Mouse (Mus musculus) liver, embryonic 15.5 days (tissue): ENCODE measurements around the gene Ptprk. TPM values are rescaled to one million over a fixed set of nuclear protein-coding genes. Genes with fewer than 3 reads are reported as not detected.

Experiments used
- ATAC-seq: fragments of 200-750 bp; cut with Nextera tagmentation; 2 replicates; pipeline ENCODE4 v1.8.0; 2017; ENCODE audit warnings: moderate number of reproducible peaks, mild to moderate bottlenecking, moderate library complexity; ENCODE audit not compliant: insufficient read depth
- H3K27ac ChIP-seq: fragments of 300-500 bp; sonication (generic); replicated peaks from 2 replicates; pipeline ENCODE4 v1.5.1; 2015; ENCODE audit warnings: mild to moderate bottlenecking, inconsistent platforms
- H3K27me3 ChIP-seq: fragments of 300-500 bp; sonication (generic); 2 replicates; pipeline ENCODE4 v1.6.1; 2015; ENCODE audit warnings: mild to moderate bottlenecking, inconsistent platforms
- H3K36me3 ChIP-seq: fragments of 300-500 bp; sonication (generic); replicated peaks from 2 replicates; pipeline ENCODE4 v1.6.1; 2015; ENCODE audit warnings: moderate library complexity, mild to moderate bottlenecking, inconsistent platforms
- H3K4me1 ChIP-seq: fragments of 300-500 bp; sonication (generic); replicated peaks from 2 replicates; pipeline ENCODE4 v1.6.1; 2015; ENCODE audit warnings: inconsistent platforms
- H3K4me2 ChIP-seq: fragments of 300-500 bp; sonication (generic); 2 replicates; pipeline ENCODE4 v1.6.1; 2015; ENCODE audit warnings: moderate library complexity, mild to moderate bottlenecking, inconsistent platforms
- H3K4me3 ChIP-seq: fragments of 300-500 bp; sonication (generic); replicated peaks from 2 replicates; pipeline ENCODE4 v1.5.1; 2015; ENCODE audit warnings: mild to moderate bottlenecking, inconsistent platforms
- H3K9ac ChIP-seq: fragments of 300-500 bp; sonication (generic); 2 replicates; pipeline ENCODE4 v1.6.1; 2015; ENCODE audit warnings: moderate library complexity, mild to moderate bottlenecking, inconsistent platforms
- H3K9me3 ChIP-seq: fragments of 300-500 bp; sonication (generic); replicated peaks from 2 replicates; pipeline ENCODE4 v1.6.1; 2016; ENCODE audit warnings: inconsistent platforms
- WGBS: fragments of 180-500 bp; shearing (Covaris S2); methylation state at CpG from one replicate; pipeline ENCODE4 v1.1.7; 2015; ENCODE audit warnings: mixed read lengths; ENCODE audit not compliant: insufficient replicate concordance; 5-methylcytosine and 5-hydroxymethylcytosine counted together
- polyA plus RNA-seq: library from polyadenylated mRNA; unstranded; fragments of >200 nt; fragmentation: Nextera tagmentation; extraction: Ambion mirVana; gene quantifications from 2 replicates; pipeline ENCODE4 v1.2.1, GENCODE M21; 2015

The Ptprk gene
- polyA plus RNA-seq, 1 experiment from 2014 or later = 5.4 TPM

DNA sequence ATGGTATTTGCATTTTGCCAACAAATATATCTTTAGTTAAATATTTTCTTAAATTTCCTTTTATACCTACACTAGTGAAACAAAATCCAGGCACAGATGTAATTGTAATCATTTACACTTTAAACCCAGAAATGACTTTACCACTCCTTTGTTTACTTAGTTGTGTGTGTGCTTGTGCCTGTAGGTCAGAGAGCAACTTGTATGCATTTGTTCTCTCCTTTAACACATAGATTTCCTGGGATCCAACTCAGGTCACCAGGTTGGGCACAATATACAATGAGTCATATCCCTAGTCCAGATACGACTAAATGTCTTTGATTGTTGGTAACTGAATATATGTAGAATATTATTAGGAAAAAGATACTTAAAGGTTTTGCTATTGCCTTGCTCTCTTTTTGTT, 153.6 kb downstream of the Ptprk start:
- Histone ChIP-seq H3K36me3 (no peaks in the 10 kb centered on the region), H3K4me1 (no peaks in the 10 kb centered on the region), H3K4me3 (no peak overlapping the region), H3K27me3 (no peaks in the 10 kb centered on the region), H3K9ac (no peak overlapping the region), H3K9me3 (no peaks in the 10 kb centered on the region), H3K4me2 (no peak overlapping the region), H3K27ac (no peak overlapping the region)
- ATAC-seq = 0 out of 2 replicates have a peak, but pooled peaks have one; percentile 34
- 64% methylated on average over 1 of the region's 1 CpGs for WGBS

DNA sequence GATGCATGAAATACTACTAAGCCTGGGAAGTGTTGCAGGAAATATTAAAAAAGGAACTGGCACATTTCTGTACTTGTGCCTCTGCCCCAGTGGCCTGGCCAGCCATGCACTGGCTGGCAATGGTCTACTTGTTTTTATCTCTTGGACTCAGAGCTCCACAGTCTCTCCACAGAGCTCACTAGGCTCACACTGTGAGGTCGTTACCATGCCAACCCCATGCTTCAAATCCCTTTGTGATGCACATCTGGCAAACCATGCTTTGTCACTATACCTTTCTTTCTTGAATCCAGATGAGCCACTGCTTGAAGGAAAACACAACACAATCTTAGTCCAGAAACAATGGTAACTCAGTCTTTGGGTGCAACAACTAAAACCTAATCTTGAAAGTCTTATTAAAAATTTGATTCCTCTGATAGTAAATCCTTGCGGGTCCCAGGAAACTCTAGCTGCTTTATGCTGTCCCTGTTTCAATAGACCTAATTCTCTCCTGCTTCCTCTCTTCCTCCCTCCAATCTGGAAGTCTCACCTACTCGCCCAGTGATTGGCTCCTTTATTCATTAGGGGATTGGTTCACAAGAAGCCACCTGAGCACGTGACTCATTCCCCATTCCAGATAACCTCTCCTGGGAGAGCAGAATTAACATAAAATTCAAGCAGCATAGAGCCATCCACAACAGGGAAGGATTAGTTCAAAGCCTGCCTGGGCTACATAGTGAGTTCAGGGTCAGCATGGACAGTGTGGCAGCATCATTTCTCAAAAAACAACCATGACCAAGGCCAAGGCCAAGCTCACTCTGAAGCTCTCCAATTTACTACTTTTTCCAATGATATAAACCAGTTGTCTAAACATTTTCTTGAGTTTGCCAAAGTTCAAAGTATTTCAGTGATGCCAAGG, 157.9 kb downstream of the Ptprk start:
- no peak overlapping the region for H3K4me2 ChIP-seq
- ATAC-seq = no peak
- no peak overlapping the region for H3K9ac ChIP-seq
- H3K36me3 ChIP-seq = no peaks in the 10 kb centered on the region
- H3K9me3 ChIP-seq = no peaks in the 10 kb centered on the region
- H3K4me1 ChIP-seq = no peaks in the 10 kb centered on the region
- 52% methylated on average over 4 of the region's 4 CpGs for WGBS
- no peak overlapping the region for H3K27ac ChIP-seq
- H3K4me3 ChIP-seq = no peak overlapping the region
- no peaks in the 10 kb centered on the region for H3K27me3 ChIP-seq

DNA sequence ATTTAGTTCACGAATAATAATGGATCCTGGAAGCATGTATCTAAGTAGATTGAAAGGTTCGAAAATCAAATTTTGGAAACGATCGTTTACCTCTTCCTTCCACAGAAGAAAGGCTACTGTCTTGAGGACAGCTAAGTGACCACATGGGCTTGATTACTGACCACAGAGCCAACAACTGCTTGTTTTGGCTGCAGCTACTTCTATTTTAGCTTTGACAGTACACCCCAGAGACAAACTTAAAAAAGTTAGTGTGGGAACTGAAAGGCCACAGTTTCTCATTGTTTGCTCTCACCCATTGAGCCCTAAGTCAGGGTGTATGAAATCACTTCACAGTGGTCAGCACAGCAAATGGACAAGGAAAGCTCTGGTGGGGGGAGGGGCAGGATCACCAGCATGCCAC, 174.4 kb downstream of the Ptprk start:
- H3K4me2 ChIP-seq = no peak overlapping the region
- H3K27me3 ChIP-seq = no peaks in the 10 kb centered on the region
- ATAC-seq = no peak
- H3K4me3 ChIP-seq = no peak overlapping the region
- H3K27ac ChIP-seq = no peak overlapping the region
- no peaks in the 10 kb centered on the region for H3K4me1 ChIP-seq
- H3K9me3 ChIP-seq = no peaks in the 10 kb centered on the region
- 60% methylated on average over 4 of the region's 4 CpGs for WGBS
- H3K9ac ChIP-seq = no peak overlapping the region
- no peaks in the 10 kb centered on the region for H3K36me3 ChIP-seq

DNA sequence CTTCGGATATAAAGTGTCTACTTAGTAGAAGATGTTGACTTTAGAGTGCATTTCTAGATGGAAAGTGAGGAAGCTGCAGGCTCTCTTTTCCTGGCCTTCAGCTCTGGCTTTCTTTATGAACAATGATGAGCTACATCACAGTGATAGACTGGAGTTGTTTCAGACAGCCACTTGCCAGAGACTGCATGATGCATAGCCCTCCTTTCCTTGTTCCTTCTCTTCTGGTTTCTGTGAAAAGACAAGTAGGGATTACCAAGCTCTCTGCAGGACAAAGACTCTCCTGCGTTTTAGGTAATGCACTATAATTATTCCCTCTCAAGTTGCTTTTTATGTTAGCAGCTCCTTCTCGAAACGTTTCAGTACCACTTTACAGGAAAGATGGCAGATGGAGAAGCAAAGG, 176.8 kb downstream of the Ptprk start:
- Histone ChIP-seq H3K36me3 (no peaks in the 10 kb centered on the region), H3K9me3 (no peaks in the 10 kb centered on the region), H3K27me3 (no peaks in the 10 kb centered on the region), H3K27ac (no peak overlapping the region), H3K4me1 (no peaks in the 10 kb centered on the region), H3K9ac (no peak overlapping the region), H3K4me2 (no peak overlapping the region), H3K4me3 (no peak overlapping the region)
- ATAC-seq = no peak
- WGBS = 54% methylated on average over 4 of the region's 4 CpGs

DNA sequence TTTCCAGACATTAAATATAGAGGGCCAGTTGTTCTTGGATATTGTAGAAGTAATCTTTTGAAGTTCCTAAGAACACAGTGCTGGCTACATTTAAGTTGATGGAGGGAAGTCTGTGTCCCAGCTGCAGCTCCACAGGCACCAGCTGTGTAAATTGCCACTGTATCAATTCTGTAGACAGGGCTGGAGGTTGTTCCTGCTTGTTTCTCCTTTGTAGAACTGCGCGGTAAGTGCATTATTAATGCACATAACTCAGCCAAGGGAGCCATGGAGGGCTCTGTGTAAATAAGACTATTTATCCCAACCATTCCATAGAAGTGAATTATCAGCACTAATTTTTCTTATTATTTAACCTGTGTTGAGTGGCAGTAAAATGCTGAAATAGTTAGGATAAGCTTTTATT, 186.0 kb downstream of the Ptprk start:
- 86% methylated on average over 2 of the region's 2 CpGs for WGBS
- Histone ChIP-seq H3K9me3 (no peaks in the 10 kb centered on the region), H3K4me3 (no peak overlapping the region), H3K27ac (no peak overlapping the region), H3K27me3 (no peaks in the 10 kb centered on the region), H3K4me1 (no peaks in the 10 kb centered on the region), H3K9ac (no peak overlapping the region), H3K4me2 (no peak overlapping the region), H3K36me3 (no peaks in the 10 kb centered on the region)
- ATAC-seq = no peak

DNA sequence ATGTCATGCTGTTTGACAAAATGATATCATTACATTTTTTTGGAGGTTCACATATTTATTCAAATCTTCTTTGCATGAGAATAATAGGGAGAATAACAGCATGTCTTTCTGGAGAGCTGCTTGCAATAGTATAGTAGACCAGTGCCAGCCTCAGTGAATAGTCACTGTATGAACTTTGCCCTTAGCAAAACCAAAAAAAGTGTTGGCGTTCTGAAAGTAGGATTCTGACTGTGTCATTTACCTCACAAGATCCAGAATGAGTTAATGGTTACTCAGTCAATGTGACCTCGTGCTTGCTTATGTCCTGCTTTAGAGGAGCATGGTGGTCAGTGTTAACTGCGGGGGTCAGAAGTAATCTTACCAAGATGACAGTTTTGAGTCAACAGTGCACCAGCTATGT, 187.5 kb downstream of the Ptprk start:
- Histone ChIP-seq H3K9ac (no peak overlapping the region), H3K4me2 (no peak overlapping the region), H3K27ac (no peak overlapping the region), H3K4me1 (no peaks in the 10 kb centered on the region), H3K9me3 (no peaks in the 10 kb centered on the region), H3K27me3 (no peaks in the 10 kb centered on the region), H3K4me3 (no peak overlapping the region), H3K36me3 (no peaks in the 10 kb centered on the region)
- 48% methylated on average over 3 of the region's 3 CpGs for WGBS
- no peak for ATAC-seq

DNA sequence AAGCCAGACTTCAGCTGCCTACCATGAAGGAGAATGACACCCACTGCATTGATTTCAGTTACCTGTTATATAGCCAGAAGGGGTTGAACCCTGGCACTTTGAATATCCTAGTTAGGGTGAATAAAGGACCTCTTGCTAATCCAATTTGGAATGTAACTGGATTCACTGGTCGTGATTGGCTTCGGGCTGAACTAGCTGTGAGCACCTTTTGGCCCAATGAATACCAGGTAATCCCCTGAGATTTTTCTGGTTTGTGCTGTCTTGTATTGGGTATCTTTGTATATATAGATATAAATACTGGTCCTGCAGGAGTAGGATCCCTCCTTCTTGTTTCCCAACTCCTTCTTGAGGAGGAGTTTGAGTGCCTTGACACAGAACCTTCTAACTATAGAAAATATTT, 188.9 kb downstream of the Ptprk start:
- Histone ChIP-seq H3K4me2 (no peak overlapping the region), H3K27ac (no peak overlapping the region), H3K9ac (no peak overlapping the region), H3K36me3 (no peaks in the 10 kb centered on the region), H3K4me3 (no peak overlapping the region), H3K27me3 (no peaks in the 10 kb centered on the region), H3K4me1 (no peaks in the 10 kb centered on the region), H3K9me3 (no peaks in the 10 kb centered on the region)
- WGBS = 73% methylated on average over 2 of the region's 2 CpGs
- ATAC-seq = no peak

DNA sequence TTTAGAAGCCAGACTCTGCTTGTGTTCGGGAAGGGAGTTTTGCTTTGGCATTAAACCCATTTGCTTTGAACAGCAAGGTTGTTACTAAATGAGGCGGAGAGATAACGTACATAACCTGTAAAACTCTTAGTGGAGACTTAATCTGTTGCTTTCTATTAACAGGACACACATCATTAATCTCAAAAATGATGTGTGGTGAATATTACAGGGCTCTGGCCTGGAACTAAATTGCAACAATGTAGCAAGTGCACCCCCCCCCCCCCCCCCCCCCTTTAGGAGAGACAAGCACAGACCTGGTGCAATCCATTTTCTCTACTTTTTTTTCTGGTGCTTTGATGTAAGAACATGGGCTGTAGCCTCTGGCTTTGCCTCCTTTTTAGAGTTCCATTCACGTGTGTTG, 195.7 kb downstream of the Ptprk start:
- no peak for ATAC-seq

DNA sequence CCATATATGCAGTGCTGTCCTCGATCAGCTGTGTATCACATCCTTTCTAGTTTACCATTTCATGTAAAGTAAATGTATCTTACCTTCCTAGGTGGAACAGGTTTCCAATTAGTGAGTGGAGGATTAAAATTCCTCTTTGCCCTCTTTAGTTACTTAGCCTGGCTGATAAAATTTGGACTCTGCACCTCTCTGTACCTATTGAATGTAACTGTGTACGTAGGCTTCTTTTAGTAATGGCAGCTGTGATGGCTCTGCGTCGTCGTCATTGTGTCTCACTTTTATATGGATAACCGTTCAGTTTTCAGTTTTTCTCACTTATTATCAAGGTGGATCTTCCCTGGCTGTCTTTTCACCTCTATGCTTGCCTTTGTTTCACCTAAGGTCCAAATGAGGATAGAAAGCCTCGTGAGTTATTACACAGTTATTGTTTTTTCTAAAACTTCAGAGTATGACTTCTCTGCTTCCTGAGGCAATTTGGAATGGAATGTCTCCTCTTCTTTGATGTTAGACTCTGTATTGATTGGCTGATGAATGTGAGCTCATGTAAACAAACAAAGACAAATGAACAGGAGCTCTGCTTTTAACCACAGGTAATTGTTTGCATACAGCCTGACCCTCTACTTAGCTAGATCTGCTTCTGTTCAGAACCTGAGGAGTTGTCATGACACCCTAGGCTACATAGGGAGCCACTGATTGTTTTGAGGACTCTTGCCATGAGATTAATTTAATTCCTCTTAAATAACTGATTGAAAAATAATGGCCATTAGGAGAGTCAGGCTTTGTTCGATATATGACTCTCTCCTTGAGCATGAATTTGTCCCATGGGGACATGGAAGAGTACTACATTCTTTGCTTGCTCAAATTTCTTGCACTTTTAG, 197.3 kb downstream of the Ptprk start:
- Histone ChIP-seq H3K9ac (no peak overlapping the region), H3K4me2 (no peak overlapping the region; the same call in 1 of the 2 replicates), H3K4me1 (no peaks in the 10 kb centered on the region), H3K27ac (no peak overlapping the region), H3K9me3 (no peaks in the 10 kb centered on the region), H3K4me3 (no peak overlapping the region), H3K27me3 (no peaks in the 10 kb centered on the region), H3K36me3 (no peaks in the 10 kb centered on the region)
- no peak for ATAC-seq
- WGBS = 55% methylated on average over 8 of the region's 8 CpGs

More for the DNA sequence above, 195.7 kb downstream of the Ptprk start:
- no peaks in the 10 kb centered on the region for H3K36me3 ChIP-seq
- H3K27me3 ChIP-seq = no peaks in the 10 kb centered on the region
- no peak overlapping the region for H3K4me3 ChIP-seq
- H3K9me3 ChIP-seq = no peaks in the 10 kb centered on the region
- no peak overlapping the region for H3K4me2 ChIP-seq
- whole genome bisulfite sequencing = 61% methylated on average over 4 of the region's 4 CpGs
- H3K4me1 ChIP-seq = no peaks in the 10 kb centered on the region
- no peak overlapping the region for H3K9ac ChIP-seq
- no peak overlapping the region for H3K27ac ChIP-seq

DNA sequence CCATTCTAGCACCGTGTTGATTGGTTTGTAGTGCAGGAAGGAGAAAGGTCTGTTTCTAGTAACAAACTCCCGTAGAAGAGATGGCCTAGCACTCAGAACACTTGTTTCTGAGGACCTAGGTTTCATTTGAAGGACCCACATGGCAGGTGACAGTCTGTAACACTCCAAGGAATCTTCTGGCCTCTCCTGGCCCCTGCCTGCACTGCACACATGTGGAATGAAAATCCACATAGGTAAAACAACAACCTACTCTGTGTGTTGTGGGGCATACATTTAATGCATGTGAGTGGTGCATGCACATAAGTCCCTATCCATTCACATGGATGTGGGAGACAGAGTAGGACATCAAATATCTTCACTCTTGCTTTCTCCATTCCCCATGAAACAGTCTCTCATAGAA, 204.1 kb downstream of the Ptprk start:
- Histone ChIP-seq H3K9me3 (no peaks in the 10 kb centered on the region), H3K4me3 (no peak overlapping the region), H3K4me1 (no peaks in the 10 kb centered on the region), H3K4me2 (no peak overlapping the region), H3K27me3 (no peaks in the 10 kb centered on the region), H3K36me3 (no peaks in the 10 kb centered on the region), H3K9ac (no peak overlapping the region), H3K27ac (no peak overlapping the region)
- WGBS = 48% methylated on average over 2 of the region's 2 CpGs
- no peak for ATAC-seq

DNA sequence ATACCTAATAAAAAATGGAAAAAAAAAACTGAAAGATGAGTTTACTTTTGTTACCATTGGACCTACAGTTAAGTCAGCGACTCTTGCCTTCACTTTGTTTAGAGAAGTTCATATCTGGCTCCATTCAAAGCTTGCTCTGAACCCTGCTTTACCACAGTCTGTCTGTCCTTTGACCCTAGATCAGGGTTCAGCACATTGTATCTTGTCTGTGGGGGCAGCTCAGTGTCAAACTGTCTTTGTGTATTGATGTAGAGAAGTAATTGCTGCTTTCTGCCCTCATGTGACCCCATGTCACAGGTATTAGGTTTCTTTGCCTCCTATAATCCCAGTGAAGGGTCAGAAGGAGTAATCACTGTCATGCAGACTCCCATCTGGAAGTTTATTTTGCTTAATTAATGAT, 222.9 kb downstream of the Ptprk start:
- Histone ChIP-seq H3K4me2 (no peak overlapping the region), H3K4me3 (no peak overlapping the region), H3K27me3 (no peaks in the 10 kb centered on the region), H3K36me3 (no peaks in the 10 kb centered on the region), H3K4me1 (no peaks in the 10 kb centered on the region), H3K9ac (no peak overlapping the region), H3K27ac (no peak overlapping the region), H3K9me3 (no peaks in the 10 kb centered on the region)
- no peak for ATAC-seq
- 39% methylated on average over 1 of the region's 1 CpGs for WGBS
